Mouse (Mus musculus) CH12.LX (cell line): ENCODE measurements at regions not wholly inside any gene's neighbourhood (a gene's known extent, or its start where the extent isn't known, plus 50 kb on each side); places are given as distances from the start of the nearest gene placed in this dataset.

Source experiments
- MAX ChIP-seq: IDR thresholded peaks from 2 replicates; pipeline ENCODE4 v1.6.1; 2011; ENCODE audit warnings: low read length, improper control_type of control experiment
- TCF12 ChIP-seq: IDR thresholded peaks from 2 replicates; pipeline ENCODE4 v1.6.1; 2014; ENCODE audit warnings: low read depth, mild to moderate bottlenecking, inconsistent platforms, low read length, improper control_type of control experiment

GRCm38 (mm10) chr4:125313252-125313651, 177.2 kb upstream of the Grik3 start:
- TF ChIP-seq TCF12 (no peak), MAX (no peak)
